Mouse (Mus musculus): Measurements from ENCODE around the gene Sbno2.
"Not testable (repeated sequence)": the region's sequence is repeated elsewhere in the genome, so short reads cannot be mapped to it uniquely, and the experiment has no call there.

Sbno2 gene

GRCm38 (mm10) chr10:80057683-80058326 is 47.6 kb downstream of the Sbno2 start:
- DNase-seq (ENCODE audit: low read depth, low spot score): no peak

DNA sequence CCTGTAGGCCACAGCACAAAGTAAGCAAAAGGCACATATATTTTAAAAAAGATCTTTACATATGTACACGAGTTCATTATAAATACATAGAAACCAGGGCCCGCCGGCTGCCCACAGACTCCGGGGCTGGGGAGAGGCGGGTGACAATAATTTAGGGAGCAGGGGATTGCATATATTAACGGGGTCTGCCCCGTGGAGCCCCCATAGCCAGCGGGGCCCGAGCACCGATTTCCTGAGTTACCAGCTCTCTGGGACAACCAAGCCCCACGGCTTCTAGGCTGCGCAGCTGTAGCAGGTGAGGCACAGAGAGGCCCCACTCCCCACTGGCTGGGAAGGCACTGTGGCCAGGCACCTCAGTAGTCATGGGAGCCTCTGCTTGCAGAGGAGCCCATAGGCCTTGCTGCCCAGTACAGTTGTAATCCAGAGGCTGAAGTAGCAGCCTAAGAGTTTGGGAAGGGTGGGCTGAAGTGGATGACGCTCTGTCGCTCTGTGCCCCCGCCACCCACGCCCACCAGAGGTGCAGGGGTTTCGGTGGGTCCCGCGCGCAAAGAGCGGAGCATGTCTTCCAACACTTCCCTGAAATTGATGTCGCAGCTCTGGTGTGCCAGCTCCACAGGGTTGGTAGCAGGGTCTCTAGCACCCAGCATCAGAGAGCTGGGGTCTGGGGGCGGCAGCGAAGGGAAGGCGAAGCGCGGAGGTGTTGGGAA is 48.2 kb downstream of the Sbno2 start:
- DNase-seq (ENCODE audit: low read depth, low spot score): no peak

DNA sequence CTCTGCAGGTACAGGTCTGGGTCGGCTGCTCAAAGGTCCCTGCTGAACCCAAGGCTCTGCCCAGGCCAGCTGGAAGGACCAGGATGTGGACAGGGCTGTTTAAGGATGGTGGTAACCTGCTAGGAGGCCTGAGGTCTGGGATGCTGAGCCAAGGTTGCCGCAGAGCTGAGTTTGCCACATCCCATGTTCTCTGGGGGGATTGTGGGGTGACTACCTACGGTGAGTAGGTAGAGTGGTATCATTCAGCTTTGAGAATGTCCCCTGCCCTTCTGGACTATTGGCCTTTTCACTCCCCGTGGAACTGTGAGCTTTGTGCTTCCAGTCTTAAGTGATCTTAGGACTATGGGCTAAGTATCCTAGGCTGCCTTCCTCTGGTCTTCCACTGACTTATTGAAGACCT is 48.9 kb downstream of the Sbno2 start:
- DNase-seq (ENCODE audit: low read depth, low spot score): no peak

DNA sequence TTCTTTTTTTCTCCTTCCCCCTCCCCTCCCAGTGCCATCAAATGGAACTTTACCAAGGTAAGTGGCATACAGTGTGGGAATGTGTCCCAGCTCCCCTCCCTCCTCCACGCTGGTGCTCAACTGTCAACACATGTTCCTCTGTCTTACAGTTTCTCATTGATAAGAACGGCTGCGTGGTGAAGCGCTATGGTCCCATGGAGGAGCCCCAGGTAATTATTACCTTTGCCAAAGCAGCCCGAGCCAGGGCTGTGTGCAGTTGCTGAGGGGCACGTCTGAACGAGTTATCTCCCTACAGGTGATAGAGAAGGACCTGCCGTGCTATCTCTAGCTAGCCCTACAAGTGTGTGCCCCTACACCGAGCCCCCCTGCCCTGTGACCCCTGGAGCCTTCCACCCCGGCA is 49.5 kb downstream of the Sbno2 start:
- DNase-seq (ENCODE audit: low read depth, low spot score): no peak

DNA sequence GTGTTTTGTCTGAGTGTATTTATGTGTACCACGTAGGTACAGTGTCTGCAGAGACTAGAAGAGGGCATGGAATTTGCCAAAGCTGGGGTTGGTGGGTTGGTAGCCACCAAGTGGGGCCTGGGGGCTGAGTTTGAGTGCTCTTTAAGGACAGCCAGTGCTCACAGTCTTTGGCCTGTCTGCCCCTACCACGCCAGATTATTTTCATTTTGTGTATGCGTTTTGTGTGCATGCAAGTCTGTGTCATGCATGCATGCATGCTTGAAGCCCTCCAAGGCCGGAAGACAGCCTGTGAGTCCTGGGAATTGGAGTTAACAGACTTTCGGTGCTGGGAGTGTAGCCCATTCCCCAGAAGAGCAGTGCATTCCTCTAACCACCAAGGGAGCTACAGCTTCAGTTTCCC is 50.0 kb downstream of the Sbno2 start:
- no peak for DNase-seq (ENCODE audit: low read depth, low spot score)

GRCm38 (mm10) chr10:80054911-80055310 is 50.5 kb downstream of the Sbno2 start:
- not testable (repeated sequence) for DNase-seq (ENCODE audit: low read depth, low spot score)

GRCm38 (mm10) chr10:80053831-80054815 is 51.2 kb downstream of the Sbno2 start:
- peak; percentile 55 for DNase-seq (ENCODE audit: low read depth, low spot score)

- peak; percentile 100 for DNase-seq (ENCODE audit: low read depth, low spot score)
Observed at GRCm38 (mm10) chr10:80053259-80053780, 52.1 kb downstream of the Sbno2 start.

- DNase-seq (ENCODE audit: low read depth, low spot score): no peak
Observed at GRCm38 (mm10) chr10:80052374-80052764, 53.0 kb downstream of the Sbno2 start.

- DNase-seq (ENCODE audit: low read depth, low spot score): peak; percentile 74
Observed at GRCm38 (mm10) chr10:80051618-80052373, 53.6 kb downstream of the Sbno2 start.

- no peak for DNase-seq (ENCODE audit: low read depth, low spot score)
Observed at GRCm38 (mm10) chr10:80050885-80051617, 54.3 kb downstream of the Sbno2 start.

GRCm38 (mm10) chr10:80050244-80050643 is 55.1 kb downstream of the Sbno2 start:
- no peak for DNase-seq (ENCODE audit: low read depth, low spot score)

- DNase-seq (ENCODE audit: low read depth, low spot score): no peak
Observed at GRCm38 (mm10) chr10:80048834-80049233, 56.5 kb downstream of the Sbno2 start.

GRCm38 (mm10) chr10:80048396-80048795 is 57.0 kb downstream of the Sbno2 start:
- DNase-seq (ENCODE audit: low read depth, low spot score): no peak

- no peak for DNase-seq (ENCODE audit: low read depth, low spot score)
Observed at GRCm38 (mm10) chr10:80047041-80047565, 58.3 kb downstream of the Sbno2 start, which contains the start of gene Gpx4. Gpx4 (plus strand) TSS chr10:80047166.

- no peak for DNase-seq (ENCODE audit: low read depth, low spot score)
Observed at GRCm38 (mm10) chr10:80045766-80046165, 59.6 kb downstream of the Sbno2 start.

DNA sequence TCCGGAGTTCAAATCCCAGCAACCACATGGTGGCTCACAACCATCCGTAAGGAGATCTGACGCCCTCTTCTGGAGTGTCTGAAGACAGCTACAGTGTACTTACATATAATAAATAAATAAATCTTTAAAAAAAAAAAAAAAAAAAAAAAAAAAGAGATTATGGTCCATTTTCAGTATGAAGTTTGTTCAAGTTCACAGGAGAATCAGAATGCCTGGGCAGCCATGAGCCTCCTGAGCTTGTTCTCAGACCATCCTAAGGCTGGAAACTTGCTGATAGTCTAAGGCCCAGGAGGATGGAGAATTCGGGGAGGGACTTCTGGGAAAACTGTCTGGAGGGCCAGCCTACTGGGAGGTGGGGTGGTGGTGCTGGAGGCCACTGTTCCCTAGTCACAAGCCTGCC is 60.0 kb downstream of the Sbno2 start:
- not testable (repeated sequence) for DNase-seq (ENCODE audit: low read depth, low spot score)

GRCm38 (mm10) chr10:80044087-80044486 is 61.3 kb downstream of the Sbno2 start:
- no peak for DNase-seq (ENCODE audit: low read depth, low spot score)

DNA sequence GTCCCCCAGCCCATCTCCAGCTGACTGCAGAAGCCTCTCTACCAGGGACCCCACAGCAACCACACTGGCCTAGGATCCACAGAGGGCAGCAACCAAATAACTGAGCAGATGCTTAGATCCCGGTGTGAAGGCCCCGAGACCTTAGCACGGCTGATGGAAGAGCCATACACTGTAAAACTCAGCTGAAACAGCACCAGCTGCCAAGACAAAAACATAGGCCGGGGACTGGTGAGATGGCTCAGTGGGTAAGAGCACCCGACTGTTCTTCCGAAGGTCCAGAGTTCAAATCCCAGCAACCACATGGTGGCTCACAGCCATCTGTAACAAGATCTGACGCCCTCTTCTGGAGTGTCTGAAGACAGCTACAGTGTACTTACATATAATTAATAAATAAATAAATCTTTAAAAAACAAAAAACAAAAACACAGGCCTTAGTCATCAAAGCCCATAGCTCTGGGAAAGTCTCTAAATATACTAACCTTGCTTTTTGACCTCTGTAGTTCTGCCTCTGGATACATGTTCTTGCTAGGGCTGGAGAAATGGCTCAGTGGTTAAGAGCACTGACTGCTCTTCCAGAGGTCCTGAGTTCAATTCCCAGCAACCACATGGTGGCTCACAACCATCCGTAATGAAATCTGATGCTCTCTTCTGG is 63.8 kb downstream of the Sbno2 start:
- DNase-seq (ENCODE audit: low read depth, low spot score): not testable (repeated sequence)

DNA sequence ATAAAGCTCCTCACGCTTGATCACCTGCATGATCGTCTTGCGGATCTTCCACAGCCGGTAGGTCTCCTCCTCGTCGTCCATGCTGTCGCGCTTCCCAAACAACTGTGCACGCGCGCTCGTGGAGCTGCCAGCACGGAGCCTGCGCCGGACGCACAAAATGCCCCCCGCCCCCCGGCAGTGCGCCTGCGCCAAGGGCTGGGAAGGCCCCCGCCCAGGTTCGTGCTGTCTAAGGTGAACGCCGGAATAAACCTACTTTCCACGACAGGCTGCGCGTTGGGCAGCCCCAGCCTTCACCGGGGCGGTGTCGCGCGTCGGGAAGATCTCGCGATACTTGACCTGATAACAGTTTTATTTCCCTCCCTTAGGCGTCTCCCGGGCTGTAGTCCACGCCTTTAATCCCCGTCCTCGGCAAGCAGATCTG is 65.8 kb downstream of the Sbno2 start, which contains the start of gene Polr2e:
Gene Polr2e (minus strand): TSS at position 237 of the 421 bp plus-strand sequence.
- DNase-seq (ENCODE audit: low read depth, low spot score): peak; percentile 99
